Mouse (Mus musculus) lung, adult 2 months (tissue): ENCODE measurements around the gene Plxdc2. TPM values are rescaled to one million over a fixed set of nuclear protein-coding genes. Genes with fewer than 3 reads are reported as not detected.
"Not testable (repeated sequence)": the region's sequence is repeated elsewhere in the genome, so short reads cannot be mapped to it uniquely, and the experiment has no call there.

Experiments used
- DNase-seq: peaks from one replicate; pipeline ENCODE4 v3.0.0; 2022
- H3K4me1 ChIP-seq: fragments of 200-500 bp; 2 replicates; pipeline ENCODE4 v1.6.1; 2011; ENCODE audit warnings: low read length; ENCODE audit not compliant: control insufficient read depth, insufficient read depth
- H3K4me3 ChIP-seq: fragments of 200-500 bp; replicated peaks from 2 replicates; pipeline ENCODE3; 2011; ENCODE audit warnings: low read depth, mild to moderate bottlenecking, control low read depth, low read length; ENCODE audit errors: extremely low read depth
- CTCF ChIP-seq: fragments of 200-500 bp; IDR thresholded peaks from 2 replicates; pipeline ENCODE4 v1.5.1; 2011; ENCODE audit warnings: mild to moderate bottlenecking, low read length, control low read depth; ENCODE audit not compliant: insufficient read depth
- POLR2A ChIP-seq: fragments of 200-500 bp; IDR thresholded peaks from 2 replicates; pipeline ENCODE4 v1.6.1; 2011; ENCODE audit warnings: low read depth, mild to moderate bottlenecking, control low read depth, low read length, borderline replicate concordance; ENCODE audit errors: extremely low read depth
- WGBS: fragments of 180-500 bp; shearing (Covaris S2); methylation state at CpG from one replicate; pipeline ENCODE4 v1.1.7; 2018; 5-methylcytosine and 5-hydroxymethylcytosine counted together
- polyA plus RNA-seq: library from polyadenylated mRNA; depleted of rRNA; stranded (reverse); fragments of >200 nt; gene quantifications from 2 replicates; pipeline ENCODE4 v1.2.3, GENCODE M21; 2012

Gene Plxdc2
- polyA plus RNA-seq, 1 experiment = 49.6 TPM

- TF ChIP-seq POLR2A (no peak), CTCF (no peak)
- DNase-seq = no peak
- H3K4me3 ChIP-seq = no peak overlapping the region
- WGBS = 89% methylated on average over 2 of the region's 2 CpGs
- no peaks in the 10 kb centered on the region for H3K4me1 ChIP-seq
Observed at GRCm38 (mm10) chr2:16759766-16760165, 403.7 kb downstream of the Plxdc2 start.

GRCm38 (mm10) chr2:16769149-16769548, 413.0 kb downstream of the Plxdc2 start:
- 94% methylated on average over 5 of the region's 7 CpGs for WGBS
- not testable (repeated sequence) for H3K4me3 ChIP-seq, DNase-seq, H3K4me1 ChIP-seq

- no peak for TF ChIP-seq POLR2A
- DNase-seq = no peak
- 7% methylated on average over 1 of the region's 1 CpGs for WGBS
- Histone ChIP-seq H3K4me1 (no peaks in the 10 kb centered on the region), H3K4me3 (no peak overlapping the region)
Observed at GRCm38 (mm10) chr2:16773398-16774113, 417.5 kb downstream of the Plxdc2 start.

- WGBS = 42% methylated on average over 3 of the region's 3 CpGs
- no peak for DNase-seq
- Histone ChIP-seq H3K4me3 (no peak overlapping the region), H3K4me1 (no peaks in the 10 kb centered on the region)
- TF ChIP-seq POLR2A = no peak
- TF ChIP-seq CTCF = no peak
Observed at GRCm38 (mm10) chr2:16774114-16774433, 418.0 kb downstream of the Plxdc2 start.

- TF ChIP-seq POLR2A = no peak
- no peak for TF ChIP-seq CTCF
- no peak overlapping the region for H3K4me3 ChIP-seq
- H3K4me1 ChIP-seq = no peaks in the 10 kb centered on the region
- DNase-seq = no peak
Observed at GRCm38 (mm10) chr2:16795283-16795682, 439.2 kb downstream of the Plxdc2 start.
